Mouse (Mus musculus) limb, embryonic 12.5 days (tissue): ENCODE data around the gene Etv6. TPM values are rescaled to one million over a fixed set of nuclear protein-coding genes. Genes with fewer than 3 reads are reported as not detected.

Experiments
- ATAC-seq: fragments of 200-750 bp; cut with Nextera tagmentation; 2 replicates; pipeline ENCODE4 v1.8.0; 2017; ENCODE audit warnings: low read depth, moderate TSS enrichment; ENCODE audit not compliant: insufficient number of reproducible peaks, insufficient read depth, low FRiP score, low TSS enrichment
- H3K27ac ChIP-seq: fragments of 300-500 bp; sonication (generic); 2 replicates; pipeline ENCODE4 v1.5.1; 2016; ENCODE audit warnings: mild to moderate bottlenecking, moderate library complexity
- H3K27me3 ChIP-seq: fragments of 300-500 bp; sonication (generic); 2 replicates; pipeline ENCODE4 v1.6.1; 2016; ENCODE audit warnings: mild to moderate bottlenecking, moderate library complexity
- H3K36me3 ChIP-seq: fragments of 300-500 bp; sonication (generic); 2 replicates; pipeline ENCODE4 v1.6.1; 2016; ENCODE audit warnings: mild to moderate bottlenecking, moderate library complexity
- H3K4me1 ChIP-seq: fragments of 300-500 bp; sonication (generic); replicated peaks from 2 replicates; pipeline ENCODE4 v1.6.1; 2016
- H3K4me2 ChIP-seq: fragments of 300-500 bp; sonication (generic); 2 replicates; pipeline ENCODE4 v1.6.1; 2016; ENCODE audit warnings: mild to moderate bottlenecking, moderate library complexity
- H3K4me3 ChIP-seq: fragments of 300-500 bp; sonication (generic); replicated peaks from 2 replicates; pipeline ENCODE4 v1.5.1; 2016; ENCODE audit warnings: mild to moderate bottlenecking
- H3K9ac ChIP-seq: fragments of 300-500 bp; sonication (generic); replicated peaks from 2 replicates; pipeline ENCODE4 v1.6.1; 2016; ENCODE audit warnings: mild to moderate bottlenecking, moderate library complexity
- H3K9me3 ChIP-seq: fragments of 300-500 bp; sonication (generic); 2 replicates; pipeline ENCODE4 v1.6.1; 2016; ENCODE audit warnings: mild to moderate bottlenecking, moderate library complexity
- WGBS: fragments of 180-500 bp; shearing (Covaris S2); methylation state at CpG from one replicate; pipeline ENCODE4 v1.1.7; 2016; 5-methylcytosine and 5-hydroxymethylcytosine counted together
- polyA plus RNA-seq: library from polyadenylated mRNA; unstranded; fragments of >200 nt; fragmentation: Nextera tagmentation; extraction: Ambion mirVana; gene quantifications from 2 replicates; pipeline ENCODE4 v1.2.1, GENCODE M21; 2016

The Etv6 gene
- polyA plus RNA-seq, 1 experiment from 2014 or later = 16.3 TPM

DNA sequence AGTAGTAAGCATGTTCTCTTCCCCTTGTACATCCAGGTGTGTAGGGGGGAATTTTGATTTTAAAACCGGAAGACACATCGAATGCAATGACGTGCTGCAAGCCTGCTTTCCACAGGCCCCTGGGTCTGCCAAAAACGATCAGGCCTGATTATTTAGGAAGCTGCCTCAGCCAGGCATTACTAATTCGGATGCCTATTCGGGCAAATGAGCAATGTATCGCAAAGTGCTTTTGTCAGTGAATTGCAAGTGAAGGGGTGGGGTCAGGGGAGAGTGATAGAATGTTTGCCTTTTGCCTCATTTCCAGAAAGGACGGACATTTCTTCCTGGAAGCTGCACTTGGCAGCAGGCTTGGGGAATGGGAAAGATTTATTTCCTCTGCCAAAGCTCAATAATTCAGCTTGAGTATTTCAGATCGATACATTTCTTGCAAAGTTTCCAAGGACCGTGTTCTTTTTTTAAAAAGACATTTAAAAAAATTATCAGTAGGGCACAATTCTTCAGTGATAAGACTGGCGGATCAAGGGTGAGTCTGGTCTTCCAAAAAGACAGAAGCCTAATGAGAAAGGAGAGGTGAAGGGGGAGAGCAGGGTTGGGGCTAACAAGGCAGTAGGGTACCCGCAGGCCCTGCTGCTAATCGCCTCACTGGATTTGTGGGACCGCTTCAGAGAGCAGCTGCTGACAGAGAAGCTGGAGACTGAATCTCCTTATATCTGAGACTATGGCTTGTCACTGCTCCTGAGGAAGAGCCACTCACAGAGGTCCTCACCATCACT is 172.9 kb downstream of the Etv6 start:
- Histone ChIP-seq H3K36me3 (peaks cover under 1% of the 10 kb centered on the region; the same call in 1 of the 2 replicates), H3K27me3 (no peaks in the 10 kb centered on the region), H3K4me3 (no peak overlapping the region), H3K27ac (no peak overlapping the region), H3K4me2 (no peak overlapping the region), H3K9me3 (no peaks in the 10 kb centered on the region), H3K9ac (no peak overlapping the region), H3K4me1 (peaks cover 7% of the 10 kb centered on the region)
- no peak for ATAC-seq
- WGBS = 91% methylated on average over 14 of the region's 14 CpGs

DNA sequence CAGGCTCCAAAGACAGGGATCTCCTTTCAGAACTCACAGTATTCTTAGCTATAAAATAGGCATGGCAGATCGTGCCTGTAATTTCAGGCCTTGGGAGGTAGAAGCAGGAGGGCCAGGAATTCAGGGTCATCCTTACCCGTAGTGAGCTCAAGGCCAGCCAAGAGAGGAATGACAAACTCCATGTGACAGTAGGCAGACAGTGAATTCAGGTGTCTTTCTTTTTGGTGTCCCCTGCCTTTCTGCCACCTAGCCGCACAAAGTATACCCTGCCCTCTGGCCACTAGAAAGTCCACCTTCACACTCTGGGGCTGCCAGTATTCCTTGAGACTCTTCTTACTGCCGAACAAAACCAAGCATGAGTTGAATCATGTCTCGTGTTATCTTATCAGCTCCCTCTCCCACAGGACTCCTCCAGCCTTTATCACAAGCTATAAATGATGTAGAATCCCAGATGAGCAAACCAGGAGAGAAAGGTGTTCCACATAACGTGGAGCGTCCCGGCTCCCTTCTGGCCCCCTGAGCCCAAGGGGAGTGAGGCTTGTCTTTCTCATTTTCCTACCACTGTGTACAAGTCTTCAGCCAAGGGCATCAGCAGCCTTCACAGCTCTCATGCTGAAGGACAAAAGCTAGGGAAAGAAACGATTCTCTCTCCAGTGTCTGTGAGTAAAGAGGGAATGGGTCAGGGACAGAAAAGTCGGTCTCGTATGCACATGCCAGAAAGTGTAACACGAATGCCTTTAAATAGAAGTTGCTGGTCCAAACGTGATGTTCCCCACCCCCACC is 175.4 kb downstream of the Etv6 start:
- H3K4me1 ChIP-seq = peaks cover 7% of the 10 kb centered on the region
- H3K27ac ChIP-seq = no peak overlapping the region
- no peaks in the 10 kb centered on the region for H3K27me3 ChIP-seq
- H3K9ac ChIP-seq = no peak overlapping the region
- ATAC-seq = no peak
- 81% methylated on average over 13 of the region's 13 CpGs for WGBS
- H3K4me3 ChIP-seq = no peak overlapping the region
- H3K4me2 ChIP-seq = no peak overlapping the region
- no peaks in the 10 kb centered on the region for H3K9me3 ChIP-seq
- peaks cover 3% of the 10 kb centered on the region; the same call in 1 of the 2 replicates for H3K36me3 ChIP-seq

DNA sequence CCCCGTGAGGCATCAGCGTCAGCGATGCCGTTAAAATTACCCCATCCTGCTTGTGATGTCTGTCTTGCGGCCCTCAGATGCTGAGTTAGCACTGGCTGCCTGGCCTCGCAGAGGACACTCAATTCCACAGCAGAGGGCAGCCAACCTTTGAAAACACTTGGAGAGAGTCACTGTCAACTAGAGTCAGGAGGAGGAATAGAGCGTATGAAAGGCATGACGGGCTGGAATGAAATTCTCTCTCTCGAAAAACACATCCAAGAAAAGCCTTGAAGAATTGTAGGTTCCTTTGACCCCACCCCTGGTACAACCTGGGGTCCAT is 175.9 kb downstream of the Etv6 start:
- no peaks in the 10 kb centered on the region for H3K9me3 ChIP-seq
- WGBS = 89% methylated on average over 9 of the region's 9 CpGs
- no peak overlapping the region for H3K9ac ChIP-seq
- no peak for ATAC-seq
- no peaks in the 10 kb centered on the region for H3K27me3 ChIP-seq
- no peak overlapping the region for H3K27ac ChIP-seq
- no peak overlapping the region for H3K4me3 ChIP-seq
- no peak overlapping the region for H3K4me2 ChIP-seq
- peaks cover 3% of the 10 kb centered on the region; the same call in 1 of the 2 replicates for H3K36me3 ChIP-seq
- peaks cover 7% of the 10 kb centered on the region for H3K4me1 ChIP-seq

DNA sequence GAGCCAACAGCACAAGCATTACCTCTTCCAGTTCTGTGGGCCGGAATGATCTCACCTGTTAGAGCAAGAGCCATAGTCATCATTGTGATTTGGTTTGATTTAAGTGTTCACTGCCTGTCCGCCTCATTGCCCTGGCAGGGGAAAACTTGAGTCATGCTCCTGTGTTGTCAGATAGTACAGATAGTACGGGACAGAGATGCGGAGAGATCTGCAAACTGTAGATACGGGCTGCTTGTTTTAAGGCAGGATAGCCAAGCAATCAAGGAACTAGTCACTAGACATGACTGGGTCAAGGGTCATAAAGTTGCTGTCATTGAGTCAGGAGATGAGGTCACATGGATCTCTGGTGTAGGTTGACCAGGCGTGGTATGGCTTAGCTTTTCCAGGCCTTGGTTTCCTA is 182.2 kb downstream of the Etv6 start:
- no peak overlapping the region for H3K4me3 ChIP-seq
- 93% methylated on average over 6 of the region's 6 CpGs for WGBS
- H3K27ac ChIP-seq = no peak overlapping the region
- no peaks in the 10 kb centered on the region; the same call in 1 of the 2 replicates for H3K4me1 ChIP-seq
- ATAC-seq = no peak
- H3K4me2 ChIP-seq = no peak overlapping the region
- H3K27me3 ChIP-seq = no peaks in the 10 kb centered on the region
- H3K9ac ChIP-seq = no peak overlapping the region
- peaks cover 4% of the 10 kb centered on the region; the same call in 1 of the 2 replicates for H3K36me3 ChIP-seq
- no peaks in the 10 kb centered on the region for H3K9me3 ChIP-seq

DNA sequence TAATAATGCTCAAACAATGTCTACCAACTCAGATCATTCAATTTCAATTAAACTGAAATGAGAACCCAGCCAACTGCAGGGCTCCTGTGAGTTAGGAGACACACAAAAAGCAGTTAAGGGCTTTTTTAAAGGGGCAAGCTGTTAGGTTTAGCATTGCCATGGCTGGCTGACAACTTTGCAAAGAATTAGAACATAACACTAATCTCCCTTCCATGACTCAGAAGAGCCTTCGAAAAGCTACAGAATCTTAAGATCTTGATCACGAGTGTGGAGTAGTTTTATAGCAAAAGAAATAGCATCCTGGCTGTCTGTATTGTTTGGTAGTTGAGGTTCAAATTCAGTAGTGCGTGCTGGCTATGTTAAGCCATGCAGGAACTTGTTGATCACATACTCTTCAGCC is 182.9 kb downstream of the Etv6 start:
- H3K27ac ChIP-seq = no peak overlapping the region
- 90% methylated on average over 3 of the region's 3 CpGs for WGBS

DNA sequence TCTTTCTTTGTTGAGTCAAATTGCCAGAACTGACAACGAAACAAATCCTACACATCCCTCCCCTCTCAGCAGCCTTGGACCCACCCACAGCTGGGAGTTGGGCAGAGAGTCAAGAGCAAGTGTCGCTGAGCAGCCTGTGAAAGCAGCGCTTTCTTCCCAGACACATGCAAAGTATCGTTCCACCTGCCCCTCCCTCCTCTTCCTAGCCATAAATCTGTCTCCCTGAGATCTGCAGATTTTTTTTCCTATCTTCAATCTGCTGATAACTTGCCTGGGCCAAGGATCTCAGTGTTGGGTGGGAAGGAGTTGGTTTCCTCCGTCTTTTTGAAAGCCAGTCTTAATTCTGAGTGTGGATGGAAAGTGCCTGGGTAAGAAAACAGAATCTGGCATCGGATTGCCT is 183.9 kb downstream of the Etv6 start:
- H3K4me3 ChIP-seq = no peak overlapping the region
- no peaks in the 10 kb centered on the region; the same call in 1 of the 2 replicates for H3K4me1 ChIP-seq
- H3K36me3 ChIP-seq = peaks cover 12% of the 10 kb centered on the region; the same call in 1 of the 2 replicates
- WGBS = 57% methylated on average over 6 of the region's 6 CpGs
- H3K9me3 ChIP-seq = no peaks in the 10 kb centered on the region
- H3K9ac ChIP-seq = no peak overlapping the region
- no peak overlapping the region for H3K4me2 ChIP-seq
- H3K27ac ChIP-seq = no peak overlapping the region
- H3K27me3 ChIP-seq = no peaks in the 10 kb centered on the region
- ATAC-seq = no peak

More for the DNA sequence above, 182.9 kb downstream of the Etv6 start:
- Histone ChIP-seq H3K9ac (no peak overlapping the region), H3K4me2 (no peak overlapping the region), H3K27me3 (no peaks in the 10 kb centered on the region), H3K9me3 (no peaks in the 10 kb centered on the region), H3K4me1 (no peaks in the 10 kb centered on the region; the same call in 1 of the 2 replicates), H3K4me3 (no peak overlapping the region), H3K36me3 (peaks cover 10% of the 10 kb centered on the region; the same call in 1 of the 2 replicates)
- no peak for ATAC-seq

DNA sequence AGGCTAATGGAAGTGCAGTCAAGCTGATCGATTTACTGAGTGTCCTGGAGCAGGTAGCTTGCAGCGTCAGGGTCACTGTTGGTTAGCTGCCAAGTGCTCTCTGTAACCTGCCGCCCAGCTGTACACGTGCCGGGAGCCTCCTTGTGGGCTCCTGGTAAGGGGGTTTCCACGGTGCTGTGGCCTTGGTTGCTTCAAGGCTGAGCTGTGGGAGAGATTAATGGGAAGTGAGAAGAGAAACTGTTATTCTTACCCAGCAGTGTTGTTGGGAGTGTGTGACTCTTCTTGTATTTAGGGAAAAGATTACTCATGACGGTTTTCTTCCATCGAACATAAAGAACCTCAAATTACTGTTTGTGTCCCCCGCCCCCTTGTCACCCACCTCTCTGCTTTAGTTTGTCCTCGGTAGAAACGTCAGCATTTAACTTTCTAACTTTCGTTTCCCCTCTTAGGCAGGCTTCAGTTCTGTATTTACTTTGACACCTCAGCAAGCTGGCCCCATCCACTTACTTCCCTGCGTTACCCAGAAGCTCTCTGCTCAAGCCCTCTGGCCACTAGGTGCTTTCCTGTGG is 184.8 kb downstream of the Etv6 start:
- no peaks in the 10 kb centered on the region; the same call in 1 of the 2 replicates for H3K4me1 ChIP-seq
- H3K27ac ChIP-seq = no peak overlapping the region
- peaks cover 19% of the 10 kb centered on the region; the same call in 1 of the 2 replicates for H3K36me3 ChIP-seq
- no peaks in the 10 kb centered on the region for H3K27me3 ChIP-seq
- no peak overlapping the region for H3K4me2 ChIP-seq
- 69% methylated on average over 13 of the region's 13 CpGs for WGBS
- H3K9ac ChIP-seq = no peak overlapping the region
- H3K4me3 ChIP-seq = no peak overlapping the region
- no peaks in the 10 kb centered on the region for H3K9me3 ChIP-seq
- ATAC-seq = no peak

DNA sequence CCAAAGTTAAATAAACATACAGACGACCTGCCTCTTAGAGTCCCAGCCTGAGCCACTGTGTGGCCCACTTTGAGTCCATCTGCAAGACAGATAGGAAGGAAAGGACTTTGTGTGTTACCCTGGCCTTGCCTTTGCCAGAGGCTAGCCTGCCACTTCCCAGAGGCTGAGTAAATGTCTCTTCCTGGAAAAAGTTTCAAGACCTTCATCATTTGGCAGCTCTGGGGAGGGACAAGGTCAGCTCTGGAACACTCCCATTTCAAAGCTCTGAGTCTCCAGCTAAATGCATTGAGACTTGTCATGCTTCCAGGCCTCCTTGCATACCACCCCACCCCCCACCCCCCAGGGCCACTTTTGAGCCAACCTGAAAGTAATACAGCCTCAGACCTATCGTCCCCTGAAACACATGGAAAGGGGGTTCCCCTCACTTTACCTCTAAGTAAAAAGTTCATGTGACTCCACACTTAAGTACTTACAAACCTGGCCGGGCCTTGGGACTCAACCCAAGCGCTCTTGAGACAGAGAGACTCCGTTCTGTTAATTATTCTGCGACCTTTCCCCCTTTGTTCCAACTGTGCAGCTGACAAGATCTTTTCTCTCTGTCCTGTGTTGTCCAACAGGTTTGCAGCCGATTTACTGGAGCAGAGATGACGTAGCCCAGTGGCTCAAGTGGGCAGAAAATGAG is 186.9 kb downstream of the Etv6 start:
- Histone ChIP-seq H3K4me2 (no peak overlapping the region), H3K27me3 (no peaks in the 10 kb centered on the region), H3K36me3 (peaks cover 20% of the 10 kb centered on the region; the same call in 1 of the 2 replicates), H3K27ac (no peak overlapping the region), H3K9ac (no peak overlapping the region), H3K9me3 (no peaks in the 10 kb centered on the region), H3K4me1 (no peaks in the 10 kb centered on the region; the same call in 1 of the 2 replicates), H3K4me3 (no peak overlapping the region)
- 58% methylated on average over 8 of the region's 8 CpGs for WGBS
- ATAC-seq = no peak

DNA sequence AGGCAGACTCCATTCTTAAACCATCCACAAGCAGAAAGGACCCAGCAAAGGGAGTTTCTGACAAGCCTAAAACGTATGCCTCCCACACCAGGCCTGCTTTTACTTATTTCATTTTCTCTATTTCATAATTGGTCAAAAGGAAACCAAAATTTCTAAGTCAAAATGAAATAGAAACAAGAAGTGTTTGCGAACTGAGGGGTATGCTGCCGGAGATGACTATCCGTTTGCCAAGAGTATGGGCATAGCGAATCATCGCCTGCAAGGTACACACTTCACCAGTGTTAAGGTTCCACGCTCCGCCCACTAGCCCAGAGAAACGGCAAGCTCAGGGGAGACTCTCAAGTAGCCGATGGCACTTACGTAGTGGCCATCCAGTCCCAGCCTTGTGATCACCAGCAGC is 190.1 kb downstream of the Etv6 start:
- Histone ChIP-seq H3K4me3 (no peak overlapping the region), H3K27ac (no peak overlapping the region), H3K9me3 (no peaks in the 10 kb centered on the region), H3K36me3 (peaks cover 50% of the 10 kb centered on the region), H3K4me2 (no peak overlapping the region), H3K4me1 (no peaks in the 10 kb centered on the region), H3K27me3 (no peaks in the 10 kb centered on the region), H3K9ac (no peak overlapping the region)
- WGBS = 89% methylated on average over 11 of the region's 11 CpGs
- ATAC-seq = no peak

DNA sequence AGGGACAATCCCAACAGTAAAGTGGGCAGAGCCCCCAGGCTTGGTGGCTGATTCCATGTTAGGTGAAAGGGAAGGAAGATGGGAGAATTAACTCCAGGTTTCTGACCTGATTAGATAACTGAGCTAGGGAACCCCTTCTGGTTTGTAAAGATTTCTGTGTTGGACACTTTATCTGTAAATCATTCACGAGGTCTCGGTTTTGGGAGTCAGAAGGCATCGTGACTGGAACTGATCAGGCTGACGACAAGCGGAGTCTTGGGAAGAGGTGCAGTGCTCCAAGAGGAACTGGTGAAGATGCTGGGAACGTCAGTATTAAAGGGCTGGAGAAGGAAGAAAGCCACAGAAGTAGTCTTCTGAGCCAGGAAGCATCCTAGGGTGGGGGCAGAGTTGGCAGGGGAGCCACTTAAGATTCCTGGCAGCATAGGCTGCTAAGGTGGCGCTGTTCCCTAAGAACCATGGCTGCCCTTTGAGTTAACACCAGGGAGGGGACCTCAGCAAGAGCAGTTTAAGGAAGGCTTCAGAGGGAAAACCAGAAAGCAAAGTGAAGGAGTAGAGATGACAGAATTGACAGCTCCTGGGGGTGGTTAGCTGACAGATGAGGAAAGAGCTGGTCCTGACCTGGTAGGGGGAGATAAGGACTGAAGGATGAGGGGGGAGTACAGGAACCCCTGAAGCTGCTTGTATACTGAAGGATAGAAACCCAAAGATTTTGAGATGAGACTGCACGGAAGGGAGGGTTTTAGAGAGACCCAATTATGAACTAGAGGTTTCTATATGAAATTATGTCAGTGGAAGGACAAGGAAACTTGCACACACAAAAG is 191.1 kb downstream of the Etv6 start:
- H3K4me3 ChIP-seq = no peak overlapping the region
- WGBS = 89% methylated on average over 8 of the region's 8 CpGs

More for the DNA sequence above, 191.1 kb downstream of the Etv6 start:
- Histone ChIP-seq H3K9ac (no peak overlapping the region), H3K4me1 (no peaks in the 10 kb centered on the region), H3K27ac (no peak overlapping the region), H3K27me3 (no peaks in the 10 kb centered on the region), H3K4me2 (no peak overlapping the region), H3K36me3 (peaks cover 50% of the 10 kb centered on the region), H3K9me3 (no peaks in the 10 kb centered on the region)
- ATAC-seq = no peak
